Mouse (Mus musculus) liver, embryonic 16.5 days (tissue): ENCODE measurements at regions not wholly inside any gene's neighbourhood (a gene's known extent, or its start where the extent isn't known, plus 50 kb on each side); places are given as distances from the start of the nearest gene placed in this dataset.

ENCODE experiments used
- ATAC-seq: fragments of 200-750 bp; cut with Nextera tagmentation; 2 replicates; pipeline ENCODE4 v1.8.0; 2017; ENCODE audit warnings: low read depth, mild to moderate bottlenecking, moderate number of reproducible peaks, moderate library complexity
- H3K27ac ChIP-seq: fragments of 300-500 bp; sonication (generic); 2 replicates; pipeline ENCODE4 v1.5.1; 2014; ENCODE audit warnings: mild to moderate bottlenecking, low read length
- H3K27me3 ChIP-seq: fragments of 300-500 bp; sonication (generic); 2 replicates; pipeline ENCODE4 v1.6.1; 2014; ENCODE audit warnings: low read depth, low read length, mixed read lengths; ENCODE audit not compliant: control insufficient read depth, insufficient read depth
- H3K36me3 ChIP-seq: fragments of 300-500 bp; sonication (generic); 2 replicates; pipeline ENCODE4 v1.6.1; 2014; ENCODE audit warnings: mild to moderate bottlenecking; ENCODE audit not compliant: control insufficient read depth, insufficient read depth
- H3K4me1 ChIP-seq: fragments of 300-500 bp; sonication (generic); 2 replicates; pipeline ENCODE4 v1.6.1; 2014; ENCODE audit warnings: low read depth, low read length, mixed read lengths; ENCODE audit not compliant: control insufficient read depth
- H3K4me2 ChIP-seq: fragments of 300-500 bp; sonication (generic); 2 replicates; pipeline ENCODE4 v1.6.1; 2014; ENCODE audit warnings: low read depth, low read length, mixed read lengths
- H3K4me3 ChIP-seq: fragments of 300-500 bp; sonication (generic); 2 replicates; pipeline ENCODE4 v1.5.1; 2014; ENCODE audit warnings: low read depth, mild to moderate bottlenecking, low read length
- H3K9ac ChIP-seq: fragments of 300-500 bp; sonication (generic); 2 replicates; pipeline ENCODE4 v1.6.1; 2014; ENCODE audit warnings: low read depth, low read length
- H3K9me3 ChIP-seq: fragments of 300-500 bp; sonication (generic); replicated peaks from 2 replicates; pipeline ENCODE4 v1.6.1; 2016; ENCODE audit warnings: low read length; ENCODE audit not compliant: control insufficient read depth
- WGBS: fragments of 180-500 bp; shearing (Covaris S2); extraction: QIAGEN DNeasy Blood & Tissue Kit; methylation state at CpG from one replicate; pipeline ENCODE4 v1.1.7; 2014; ENCODE audit not compliant: insufficient replicate concordance; 5-methylcytosine and 5-hydroxymethylcytosine counted together

DNA sequence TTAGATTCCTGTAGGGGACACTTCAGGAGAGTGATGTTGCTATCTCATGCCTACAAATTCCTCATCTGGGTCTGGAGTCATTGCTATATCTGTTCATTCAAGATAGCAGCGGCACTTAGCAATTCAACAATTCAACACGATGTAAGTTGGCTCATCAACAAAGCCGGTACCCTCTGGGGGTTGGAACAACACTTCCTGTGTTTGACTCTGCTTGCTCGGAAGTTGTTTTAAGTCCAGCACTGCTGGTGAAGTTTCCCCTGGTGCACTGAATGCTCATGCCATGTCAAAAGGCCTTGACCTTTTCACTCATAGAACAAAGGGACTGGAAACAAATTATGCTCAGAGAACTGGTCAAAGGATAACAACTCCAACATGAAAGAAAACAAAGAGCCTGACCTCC lies 390.4 kb downstream of the Tmem161b start:
- Histone ChIP-seq H3K27ac (no peak overlapping the region), H3K9ac (no peak overlapping the region), H3K4me3 (no peak overlapping the region), H3K27me3 (no peaks in the 10 kb centered on the region), H3K4me1 (no peaks in the 10 kb centered on the region), H3K36me3 (no peaks in the 10 kb centered on the region), H3K9me3 (no peaks in the 10 kb centered on the region), H3K4me2 (no peak overlapping the region)
- no peak for ATAC-seq
- 21% methylated on average over 4 of the region's 4 CpGs for WGBS

DNA sequence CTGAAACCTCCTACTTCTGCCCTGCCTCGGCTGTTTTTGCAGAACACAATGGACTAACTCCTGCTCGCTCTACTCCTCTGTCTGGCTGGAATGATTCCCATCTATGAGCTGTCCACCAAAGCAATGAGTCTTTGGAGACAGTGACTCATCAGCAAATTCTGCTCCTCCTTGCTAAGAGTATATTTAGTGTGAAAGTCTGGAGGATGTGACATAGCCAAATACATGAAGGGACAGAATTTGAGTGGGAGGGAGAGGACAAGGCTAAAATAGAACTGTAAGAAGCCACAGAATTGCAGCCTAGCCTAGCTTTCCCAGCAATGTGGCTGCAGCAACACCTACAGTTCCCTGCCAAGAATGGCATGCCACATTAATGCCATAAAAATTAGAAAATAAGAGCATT lies 390.9 kb downstream of the Tmem161b start:
- H3K9me3 ChIP-seq, result no peaks in the 10 kb centered on the region
- no peaks in the 10 kb centered on the region for H3K4me1 ChIP-seq
- no peaks in the 10 kb centered on the region for H3K36me3 ChIP-seq
- H3K27me3 ChIP-seq, result no peaks in the 10 kb centered on the region
- no peak overlapping the region for H3K27ac ChIP-seq
- H3K4me3 ChIP-seq, result no peak overlapping the region
- 37% methylated on average over 2 of the region's 2 CpGs for WGBS
- no peak for ATAC-seq
- H3K9ac ChIP-seq, result no peak overlapping the region
- no peak overlapping the region for H3K4me2 ChIP-seq

DNA sequence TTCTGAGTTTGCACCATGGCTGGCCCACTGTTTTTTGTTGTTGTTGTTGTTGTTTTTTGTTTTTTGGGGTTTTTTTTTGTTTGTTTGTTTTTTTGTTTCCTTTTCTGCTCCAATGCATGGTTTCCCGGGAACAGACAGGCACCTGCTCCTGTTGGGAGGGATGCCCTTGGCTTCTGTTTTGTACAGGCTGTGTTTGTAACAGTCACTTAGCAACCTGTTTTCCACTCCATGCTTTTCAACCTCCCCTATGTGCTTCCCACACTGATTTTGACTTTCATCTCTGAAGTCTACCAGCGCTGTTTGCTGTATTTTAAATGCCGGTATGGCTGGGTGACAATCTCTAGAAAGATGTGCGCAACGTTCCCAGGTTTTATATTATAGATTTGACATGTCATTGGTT lies 402.6 kb downstream of the Tmem161b start:
- no peaks in the 10 kb centered on the region for H3K9me3 ChIP-seq
- WGBS, result 75% methylated on average over 5 of the region's 5 CpGs
- H3K36me3 ChIP-seq, result no peaks in the 10 kb centered on the region
- H3K27ac ChIP-seq, result no peak overlapping the region
- no peak for ATAC-seq
- H3K27me3 ChIP-seq, result no peaks in the 10 kb centered on the region
- no peaks in the 10 kb centered on the region for H3K4me1 ChIP-seq
- no peak overlapping the region for H3K4me3 ChIP-seq
- H3K4me2 ChIP-seq, result no peak overlapping the region
- H3K9ac ChIP-seq, result no peak overlapping the region

DNA sequence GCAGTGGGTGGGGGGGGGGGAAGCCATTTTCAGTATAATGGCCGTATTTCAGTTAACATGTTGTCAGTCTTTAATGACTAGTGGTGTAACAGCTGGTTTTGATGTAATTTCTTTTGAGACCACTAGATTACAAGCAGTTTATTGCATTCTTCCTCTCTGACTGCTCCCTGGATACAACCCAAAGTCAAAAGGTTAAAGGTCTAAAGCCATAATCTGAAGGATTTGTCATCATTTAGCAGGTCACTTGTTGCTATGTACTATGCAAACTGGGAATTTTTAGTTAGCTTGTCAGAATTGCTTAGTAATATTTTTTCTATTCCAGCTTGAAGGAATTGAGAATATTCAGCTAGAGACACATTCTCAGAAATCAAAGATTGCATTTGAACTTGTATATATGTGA lies 403.4 kb downstream of the Tmem161b start:
- Histone ChIP-seq H3K9ac (no peak overlapping the region), H3K4me2 (no peak overlapping the region), H3K27ac (no peak overlapping the region), H3K9me3 (no peaks in the 10 kb centered on the region), H3K36me3 (no peaks in the 10 kb centered on the region), H3K27me3 (no peaks in the 10 kb centered on the region), H3K4me3 (no peak overlapping the region), H3K4me1 (no peaks in the 10 kb centered on the region)
- ATAC-seq, result no peak
- 57% methylated on average over 1 of the region's 1 CpGs for WGBS

DNA sequence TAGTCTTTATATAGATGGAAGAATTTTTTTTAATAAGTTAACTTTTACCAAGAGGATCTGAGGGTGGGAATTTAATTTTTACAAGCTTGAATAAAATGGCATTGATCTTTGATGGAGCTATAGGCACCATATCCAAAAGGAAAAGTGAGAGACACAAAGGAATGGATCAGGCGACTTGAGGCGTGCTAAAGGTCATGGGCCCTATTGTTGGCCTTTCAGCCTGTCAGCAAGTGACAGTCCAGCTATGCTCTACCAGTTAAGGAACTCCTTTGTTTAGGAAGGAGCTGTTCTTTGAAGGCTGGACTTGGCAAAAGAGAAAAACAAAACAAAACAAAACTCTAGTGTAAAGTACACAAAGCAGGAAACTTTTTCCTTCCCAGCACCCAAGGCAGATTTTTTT lies 403.8 kb downstream of the Tmem161b start:
- Histone ChIP-seq H3K9ac (no peak overlapping the region), H3K4me2 (no peak overlapping the region), H3K9me3 (no peaks in the 10 kb centered on the region), H3K27ac (no peak overlapping the region), H3K27me3 (no peaks in the 10 kb centered on the region), H3K4me3 (no peak overlapping the region), H3K36me3 (no peaks in the 10 kb centered on the region), H3K4me1 (no peaks in the 10 kb centered on the region)
- WGBS, result 52% methylated on average over 2 of the region's 2 CpGs
- no peak for ATAC-seq

DNA sequence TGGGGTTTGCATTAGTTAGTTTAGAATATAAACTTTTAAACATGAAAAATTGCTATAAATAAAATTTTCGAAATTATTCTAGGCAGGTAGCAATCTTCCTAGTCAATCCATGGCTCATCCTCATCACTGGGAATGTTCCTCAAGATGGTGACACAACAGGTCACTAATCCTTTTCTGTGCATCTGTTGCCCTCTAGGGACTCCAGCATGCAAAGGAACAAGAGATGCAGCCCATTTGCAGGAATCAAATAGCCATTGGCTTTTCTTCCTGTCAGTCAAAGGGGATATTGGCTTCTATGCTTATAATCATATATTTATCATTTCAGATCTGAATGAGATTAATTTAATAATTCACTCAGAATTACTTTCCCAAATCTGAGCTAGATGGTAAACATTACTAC lies 404.3 kb downstream of the Tmem161b start:
- H3K9me3 ChIP-seq, result no peaks in the 10 kb centered on the region
- no peak for ATAC-seq
- no peaks in the 10 kb centered on the region for H3K27me3 ChIP-seq
- no peak overlapping the region for H3K4me2 ChIP-seq
- H3K4me3 ChIP-seq, result no peak overlapping the region
- H3K4me1 ChIP-seq, result no peaks in the 10 kb centered on the region
- H3K36me3 ChIP-seq, result no peaks in the 10 kb centered on the region
- H3K27ac ChIP-seq, result no peak overlapping the region
- no peak overlapping the region for H3K9ac ChIP-seq
- 40% methylated on average over 1 of the region's 1 CpGs for WGBS

DNA sequence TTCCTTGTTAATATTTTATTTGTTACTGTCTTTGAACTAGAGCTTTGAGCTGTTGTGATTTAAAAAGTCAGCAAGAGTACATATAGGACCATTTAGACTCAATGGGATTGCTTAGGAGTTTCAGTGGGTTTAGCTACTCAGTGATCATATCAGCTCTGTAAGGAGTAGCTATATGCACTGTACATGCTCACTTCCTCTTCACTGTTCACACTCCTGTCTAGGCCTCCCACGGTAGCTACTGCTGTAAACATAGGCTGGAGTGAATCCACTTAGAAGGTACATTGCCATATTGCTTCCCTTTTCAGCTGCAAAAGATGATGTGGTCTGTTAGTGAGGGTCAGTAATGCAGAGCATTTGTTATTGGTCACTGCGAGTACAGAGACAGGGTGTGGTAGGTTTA lies 408.6 kb downstream of the Tmem161b start:
- H3K9me3 ChIP-seq, result no peaks in the 10 kb centered on the region
- H3K9ac ChIP-seq, result no peak overlapping the region
- H3K27ac ChIP-seq, result no peak overlapping the region
- H3K27me3 ChIP-seq, result no peaks in the 10 kb centered on the region
- no peak overlapping the region for H3K4me2 ChIP-seq
- WGBS, result 33% methylated on average over 2 of the region's 2 CpGs
- no peak for ATAC-seq
- no peaks in the 10 kb centered on the region for H3K4me1 ChIP-seq
- H3K4me3 ChIP-seq, result no peak overlapping the region
- no peaks in the 10 kb centered on the region for H3K36me3 ChIP-seq

DNA sequence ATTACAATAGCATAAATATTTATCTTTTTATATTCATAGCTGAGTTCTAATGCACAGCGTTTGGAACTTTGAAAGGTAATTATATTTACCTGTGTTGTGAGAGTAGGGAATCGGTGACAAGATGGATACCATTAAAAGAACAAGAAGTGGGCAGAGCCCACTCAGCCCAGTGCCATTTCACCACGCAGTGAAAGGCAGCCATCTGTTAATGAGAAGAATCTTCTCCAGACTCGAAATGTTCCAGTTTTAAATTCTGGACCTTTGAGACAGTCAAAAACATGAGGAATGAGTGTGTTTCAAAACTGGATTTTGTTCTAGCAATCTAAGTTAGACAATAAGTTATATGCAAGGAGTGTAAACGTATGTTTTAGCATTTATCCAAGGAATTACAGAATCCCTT lies 410.4 kb downstream of the Tmem161b start:
- Histone ChIP-seq H3K4me2 (no peak overlapping the region), H3K4me3 (no peak overlapping the region), H3K9ac (no peak overlapping the region), H3K27ac (no peak overlapping the region), H3K9me3 (no peaks in the 10 kb centered on the region), H3K27me3 (no peaks in the 10 kb centered on the region), H3K36me3 (no peaks in the 10 kb centered on the region), H3K4me1 (no peaks in the 10 kb centered on the region)
- 52% methylated on average over 5 of the region's 5 CpGs for WGBS
- ATAC-seq, result no peak

DNA sequence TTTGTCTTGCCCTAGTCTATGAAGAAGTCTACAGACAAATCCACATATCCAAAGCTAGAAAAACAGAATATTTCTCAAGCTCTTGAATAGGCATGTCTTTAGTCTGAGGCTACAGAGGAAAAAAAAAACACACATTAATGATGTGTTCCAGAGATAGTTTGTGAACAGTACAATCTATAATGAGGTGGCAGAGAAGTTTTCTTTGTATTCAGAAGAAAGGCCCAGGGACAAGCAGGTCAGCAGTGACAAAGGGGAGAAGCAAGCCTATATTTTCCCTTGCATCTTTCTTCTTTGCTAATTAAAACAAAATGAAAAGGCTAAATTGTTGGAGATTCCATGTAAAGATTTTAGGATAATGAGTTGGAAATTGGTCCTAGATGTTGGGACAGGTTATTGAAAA lies 414.7 kb downstream of the Tmem161b start:
- H3K27ac ChIP-seq, result no peak overlapping the region
- ATAC-seq, result no peak
- no peaks in the 10 kb centered on the region for H3K4me1 ChIP-seq
- H3K36me3 ChIP-seq, result no peaks in the 10 kb centered on the region
- no peaks in the 10 kb centered on the region for H3K27me3 ChIP-seq
- H3K9me3 ChIP-seq, result no peaks in the 10 kb centered on the region
- no peak overlapping the region for H3K9ac ChIP-seq
- H3K4me3 ChIP-seq, result no peak overlapping the region
- H3K4me2 ChIP-seq, result no peak overlapping the region

DNA sequence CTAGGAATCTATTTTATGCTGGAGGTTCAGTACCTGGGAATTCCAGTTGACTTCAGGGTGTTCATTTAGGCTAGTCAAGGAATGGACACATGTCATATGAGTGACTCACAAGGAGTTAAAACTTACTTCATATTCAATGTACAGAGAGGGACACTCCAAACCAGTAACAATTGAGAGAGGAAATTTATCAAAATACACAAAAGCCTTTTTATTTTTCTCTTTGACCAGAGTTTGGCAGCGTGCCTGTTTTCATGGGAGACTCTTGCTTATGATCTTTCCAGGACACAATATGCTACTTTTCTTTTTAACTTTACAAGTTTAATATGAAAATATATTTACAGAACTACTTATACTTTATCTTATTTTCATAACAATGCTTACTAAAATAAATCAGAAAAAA lies 415.5 kb downstream of the Tmem161b start:
- Histone ChIP-seq H3K27me3 (no peaks in the 10 kb centered on the region), H3K9me3 (no peaks in the 10 kb centered on the region), H3K27ac (no peak overlapping the region), H3K9ac (no peak overlapping the region), H3K4me2 (no peak overlapping the region), H3K4me3 (no peak overlapping the region), H3K4me1 (no peaks in the 10 kb centered on the region), H3K36me3 (no peaks in the 10 kb centered on the region)
- ATAC-seq, result no peak
- 63% methylated on average over 1 of the region's 1 CpGs for WGBS
